Mouse (Mus musculus): Measurements from ENCODE around the gene Lama2. TPM values are rescaled to one million over a fixed set of nuclear protein-coding genes. Genes with fewer than 3 reads are reported as not detected.

The Lama2 gene
- 10 to 100 TPM; 60.0 to 66.3 TPM for total RNA-seq (2021)
- long read RNA-seq, experiment 1, partial matches to known transcripts, result 3 of 3 reads
- long read RNA-seq, experiment 1, other reads (novel, unspliced or antisense), result 0 of 3 reads
- long read RNA-seq, experiment 2, partial matches to known transcripts, result 3 of 5 reads
- long read RNA-seq, experiment 2, other reads (novel, unspliced or antisense), result 2 of 5 reads

DNA sequence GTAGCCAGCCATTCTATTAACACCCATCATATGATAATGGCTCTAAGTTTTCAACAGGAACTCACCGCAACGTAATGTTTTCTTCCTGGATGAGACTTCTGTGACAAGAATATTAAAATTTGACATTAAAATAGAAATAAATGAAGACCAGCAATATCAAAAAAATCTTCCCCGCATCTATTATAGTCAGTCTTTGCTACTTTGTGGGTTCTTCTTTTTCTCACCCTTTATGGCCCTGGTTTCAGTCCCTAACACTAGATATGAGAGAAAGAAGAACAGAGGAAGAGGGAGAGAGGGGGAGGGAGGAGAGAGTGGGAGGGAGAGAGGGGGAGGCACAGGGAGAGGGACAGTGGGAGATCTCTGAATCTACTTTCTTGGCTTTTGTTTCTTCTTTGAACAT lies at the start of gene Lama2:
Gene Lama2, minus strand, starts transcription at position 101 of the 400 bp plus-strand sequence.
- DNase-seq (ENCODE audit: low spot score in 2 of 2), result no peak

DNA sequence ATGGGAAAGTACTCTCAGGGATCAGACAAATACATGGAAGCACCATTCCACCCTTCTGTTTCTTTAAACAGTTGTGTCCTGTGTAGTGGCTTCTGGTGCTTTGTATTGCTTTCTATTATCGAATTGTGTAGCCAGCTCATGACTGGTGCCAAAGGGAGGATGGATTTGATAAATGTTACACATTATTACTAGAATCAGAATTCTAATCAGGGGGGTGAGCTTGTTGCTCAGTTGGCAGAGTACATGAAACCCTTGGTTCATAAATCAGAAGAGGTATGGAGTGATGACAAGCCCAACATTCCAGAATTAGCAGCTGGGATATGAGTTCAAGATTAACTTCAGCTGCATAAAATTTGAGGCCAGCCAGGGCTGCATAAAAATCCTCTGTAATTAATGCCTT lies 44.8 kb upstream of the Lama2 start:
- DNase-seq (ENCODE audit: low spot score in 2 of 2), result no peak

DNA sequence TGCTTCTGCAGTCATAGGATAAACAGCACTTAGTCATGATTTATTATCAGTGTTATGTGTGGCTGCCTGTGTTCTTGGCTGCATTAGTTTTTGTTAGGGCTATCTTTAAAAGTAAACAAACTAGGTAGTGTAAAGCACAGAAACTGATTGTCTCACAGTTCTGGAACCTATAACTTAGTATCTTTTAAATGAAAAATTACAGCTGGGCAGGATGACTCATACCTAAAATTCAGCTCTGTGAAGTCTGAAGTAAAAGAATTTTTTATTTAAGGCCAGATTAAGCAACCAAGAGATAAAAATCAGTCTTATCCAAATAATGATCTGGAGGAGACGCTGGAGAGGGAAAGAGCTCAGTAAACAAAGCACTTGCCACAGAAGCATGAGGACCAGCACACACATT lies 43.8 kb upstream of the Lama2 start:
- no peak for DNase-seq (ENCODE audit: low spot score in 2 of 2)

DNA sequence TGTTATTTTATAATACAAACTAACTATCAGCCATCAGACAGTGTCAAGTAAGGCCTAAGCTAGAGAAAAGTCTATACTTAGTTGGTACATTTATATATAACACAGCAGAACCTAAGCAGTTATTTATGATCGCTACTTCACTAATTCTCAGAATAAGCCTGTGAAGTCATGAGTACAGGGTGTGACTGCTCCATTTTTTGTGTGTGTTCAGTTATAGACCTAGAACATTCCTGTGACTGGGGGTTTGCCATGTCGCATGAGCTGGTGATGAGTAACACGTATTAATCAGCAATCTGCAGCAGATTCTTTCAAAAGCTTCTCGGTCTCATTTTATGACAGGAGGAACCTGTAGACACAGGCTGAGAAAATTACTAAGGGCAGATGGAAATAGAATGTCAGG lies 34.6 kb upstream of the Lama2 start:
- DNase-seq (ENCODE audit: low spot score in 2 of 2), result no peak

DNA sequence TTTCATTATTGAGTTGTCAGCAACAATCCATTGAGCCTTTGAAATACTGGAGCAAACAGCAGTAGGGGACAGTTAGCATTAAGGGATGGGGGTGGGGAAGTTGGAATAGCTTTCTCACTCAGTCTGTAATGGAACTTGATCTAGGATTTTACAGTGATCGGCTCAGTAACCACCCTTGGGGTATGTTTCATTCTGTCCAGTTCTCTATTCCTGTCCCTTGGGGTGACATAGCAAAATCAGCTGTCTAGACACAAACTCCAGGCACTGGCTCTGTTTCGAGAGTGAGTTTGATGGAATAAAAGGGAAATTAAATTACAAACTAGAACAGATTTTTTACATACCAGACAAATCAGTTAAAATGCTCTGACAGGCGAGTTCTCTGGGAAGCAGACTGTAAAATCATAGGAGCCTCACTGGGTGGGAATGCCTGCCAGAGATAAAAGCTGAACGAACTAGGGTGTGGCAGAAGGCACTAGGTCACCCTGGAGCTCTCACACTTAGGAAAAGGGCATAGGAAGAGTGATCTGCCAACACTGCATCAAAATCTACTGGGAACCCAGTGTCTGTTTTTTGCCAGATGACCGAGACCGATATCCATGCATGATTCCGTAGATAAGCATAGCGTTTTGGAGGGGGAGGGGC lies 33.3 kb upstream of the Lama2 start:
- no peak for DNase-seq (ENCODE audit: low spot score in 2 of 2)

DNA sequence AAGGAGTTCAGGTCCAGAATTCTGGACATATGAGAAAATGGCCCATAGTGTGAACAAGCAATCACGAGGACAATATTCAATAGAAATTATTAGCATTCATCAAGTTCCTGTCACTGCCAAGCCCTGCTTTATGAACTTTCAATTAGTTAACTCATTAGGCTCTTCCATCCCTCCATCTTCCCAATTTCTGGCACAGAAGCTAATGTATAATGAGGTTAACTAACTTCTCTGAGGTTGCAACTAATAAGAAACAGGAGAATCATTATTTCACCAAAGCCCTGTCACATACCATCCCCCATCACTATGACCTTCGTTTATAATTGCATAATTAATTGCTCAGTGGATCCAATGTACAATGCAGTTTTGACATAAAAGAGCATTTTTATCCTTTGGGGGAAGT lies 16.2 kb upstream of the Lama2 start:
- no peak for DNase-seq (ENCODE audit: low spot score in 2 of 2)

DNA sequence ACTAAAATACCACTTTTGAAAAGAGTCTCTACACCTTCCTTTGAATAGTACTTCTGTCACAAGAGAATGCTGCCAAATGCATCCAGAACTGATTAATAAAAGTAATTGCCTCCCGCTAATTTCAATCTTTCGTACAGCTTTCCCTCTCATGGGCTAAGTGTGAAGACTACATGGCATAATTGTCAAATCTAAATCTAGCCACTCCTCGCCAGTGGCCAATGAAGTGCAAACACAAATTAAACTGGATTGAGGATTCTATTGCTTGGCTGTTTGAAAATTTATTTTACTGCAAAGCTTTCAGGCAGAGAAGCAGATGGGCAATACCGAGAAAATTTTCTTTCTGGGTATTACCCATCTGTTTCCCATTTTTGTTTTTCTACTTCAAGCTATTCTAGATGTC lies 11.4 kb upstream of the Lama2 start:
- no peak for DNase-seq (ENCODE audit: low spot score in 2 of 2)

DNA sequence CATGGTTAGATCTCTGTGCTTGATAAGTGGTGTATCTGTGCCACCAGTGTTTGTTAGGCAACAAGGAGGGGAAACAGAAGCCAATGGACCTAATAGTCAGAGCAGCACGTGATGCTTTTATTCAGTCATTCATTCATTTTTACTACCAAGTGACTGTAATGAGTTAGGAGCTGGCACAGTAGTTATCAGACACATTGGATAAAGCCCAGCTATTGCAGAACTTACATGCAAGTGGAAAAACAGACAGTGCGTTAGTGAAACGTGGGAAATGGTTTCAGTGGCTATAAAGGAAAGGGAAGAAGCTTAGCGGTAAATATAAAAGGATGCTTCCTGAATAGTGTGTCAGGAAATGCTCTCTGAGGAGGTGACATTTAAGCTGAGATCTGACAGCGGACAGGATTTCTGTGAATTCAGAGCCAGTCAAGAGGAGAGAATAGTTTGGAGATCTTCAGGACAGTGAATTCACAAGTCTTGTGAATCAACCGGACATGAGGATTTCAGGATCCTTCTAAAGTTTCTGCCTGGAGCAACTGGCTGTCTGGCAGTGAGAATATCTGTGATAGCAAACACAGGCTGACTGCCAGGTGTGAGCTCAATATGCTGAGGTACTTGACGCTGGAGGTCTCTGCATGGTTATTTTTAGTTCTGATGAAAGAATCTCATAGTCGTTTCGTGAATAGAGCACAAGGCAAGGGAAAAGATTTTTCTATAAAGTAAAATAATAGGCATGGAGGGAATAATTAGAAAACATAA lies 2.3 kb upstream of the Lama2 start:
- DNase-seq (ENCODE audit: low spot score in 2 of 2), result no peak

DNA sequence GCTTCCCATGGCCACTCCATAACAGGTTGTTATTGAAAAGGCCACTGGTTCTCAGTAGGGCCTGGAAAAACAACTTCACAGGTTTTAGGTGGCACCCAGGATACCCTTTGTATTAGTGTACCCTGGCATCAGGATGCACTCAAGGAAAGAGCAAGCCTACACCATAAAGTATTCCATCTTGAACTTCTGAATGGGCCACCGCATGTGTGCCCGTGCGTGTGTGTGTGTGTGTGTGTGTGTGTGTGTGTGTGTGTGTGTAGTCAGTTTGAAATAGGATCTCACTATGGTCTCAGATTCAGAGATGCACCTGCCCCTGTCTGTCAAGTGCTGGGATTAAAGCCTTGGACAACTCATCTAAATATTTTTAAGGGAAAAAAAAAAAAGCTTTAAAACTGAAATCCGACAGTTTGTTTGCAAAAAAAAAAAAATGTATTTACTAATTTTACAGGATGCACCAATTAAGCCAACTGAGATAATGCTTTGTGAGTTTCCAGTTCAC lies 2.0 kb downstream of the Lama2 start:
- no peak for DNase-seq (ENCODE audit: low spot score in 2 of 2)

DNA sequence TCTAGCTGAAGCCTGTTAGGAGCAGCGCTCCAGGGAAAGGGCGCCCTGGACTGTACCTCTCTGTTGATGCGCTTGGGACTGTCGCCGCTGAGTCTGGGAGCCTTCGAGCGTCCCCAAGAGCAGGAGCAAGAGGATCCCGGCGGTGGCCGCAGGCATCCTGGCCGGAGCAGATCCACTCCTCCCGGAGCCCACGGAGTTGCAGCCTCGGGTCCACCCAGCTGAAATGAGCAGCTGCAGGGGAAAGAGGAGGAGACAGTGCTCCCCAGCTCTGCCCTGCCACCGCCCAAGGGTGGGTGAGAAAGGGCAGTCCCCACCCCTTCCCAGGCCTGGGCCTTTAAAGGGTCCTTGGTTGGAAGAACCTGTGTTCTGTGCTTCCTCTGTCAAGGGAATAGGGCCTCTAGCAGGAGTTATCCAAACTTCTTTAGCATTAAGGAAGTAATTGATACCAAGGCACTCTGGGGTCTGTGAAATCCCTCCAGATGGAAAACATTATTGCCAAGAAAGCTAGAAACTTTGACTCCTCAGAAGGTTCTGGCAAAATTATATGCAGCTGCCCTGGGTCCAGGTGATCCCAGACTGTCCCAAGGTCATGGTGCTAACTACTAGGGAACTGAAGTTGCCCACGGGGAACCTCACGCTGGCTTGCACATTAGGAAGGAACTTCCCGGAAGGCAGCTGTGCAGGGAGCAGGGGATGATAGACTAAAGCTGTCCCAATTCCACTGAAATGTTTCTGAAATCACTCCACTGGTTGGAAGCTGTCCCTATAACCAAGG lies 2.7 kb downstream of the Lama2 start:
- DNase-seq (ENCODE audit: low spot score in 2 of 2), result no peak

DNA sequence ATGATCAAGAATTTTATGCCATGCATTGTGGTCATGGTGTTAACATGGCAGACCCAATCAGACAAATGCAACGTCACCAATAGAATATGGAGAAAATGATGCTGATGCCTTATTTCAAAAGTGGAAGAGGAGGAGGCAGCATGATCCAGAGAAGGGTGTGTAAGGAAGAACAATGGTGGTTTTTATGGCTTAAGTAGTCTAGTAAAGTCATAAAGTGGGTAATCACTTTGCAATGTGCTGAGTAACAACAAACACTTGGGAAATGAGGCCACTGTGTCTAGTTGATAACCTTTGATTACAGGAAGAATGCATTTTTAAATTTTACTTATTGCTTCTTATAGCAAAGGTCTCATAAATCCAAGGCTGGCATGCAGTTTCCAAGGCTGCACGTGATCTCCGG lies 23.9 kb downstream of the Lama2 start:
- DNase-seq (ENCODE audit: low spot score in 2 of 2), result no peak

DNA sequence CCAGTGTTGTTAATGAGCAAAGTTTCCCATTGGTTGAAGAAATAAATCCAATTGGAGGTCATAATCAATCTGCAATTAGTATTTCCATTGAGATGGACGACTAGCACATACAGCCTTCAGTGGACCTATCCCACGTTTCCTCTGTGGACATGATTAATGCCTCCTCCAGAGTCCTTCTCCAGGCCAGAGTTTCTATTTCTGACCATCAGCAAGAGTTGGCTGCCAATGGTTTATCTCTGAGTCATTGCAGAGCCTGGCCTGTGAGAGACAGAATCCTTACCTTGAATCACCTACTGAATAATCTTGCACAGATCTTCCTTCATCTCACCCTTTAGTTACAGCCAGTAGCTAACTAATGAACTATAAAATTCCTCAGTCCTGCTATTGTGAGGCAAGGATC lies 86.3 kb downstream of the Lama2 start:
- no peak for DNase-seq (ENCODE audit: low spot score in 2 of 2)

DNA sequence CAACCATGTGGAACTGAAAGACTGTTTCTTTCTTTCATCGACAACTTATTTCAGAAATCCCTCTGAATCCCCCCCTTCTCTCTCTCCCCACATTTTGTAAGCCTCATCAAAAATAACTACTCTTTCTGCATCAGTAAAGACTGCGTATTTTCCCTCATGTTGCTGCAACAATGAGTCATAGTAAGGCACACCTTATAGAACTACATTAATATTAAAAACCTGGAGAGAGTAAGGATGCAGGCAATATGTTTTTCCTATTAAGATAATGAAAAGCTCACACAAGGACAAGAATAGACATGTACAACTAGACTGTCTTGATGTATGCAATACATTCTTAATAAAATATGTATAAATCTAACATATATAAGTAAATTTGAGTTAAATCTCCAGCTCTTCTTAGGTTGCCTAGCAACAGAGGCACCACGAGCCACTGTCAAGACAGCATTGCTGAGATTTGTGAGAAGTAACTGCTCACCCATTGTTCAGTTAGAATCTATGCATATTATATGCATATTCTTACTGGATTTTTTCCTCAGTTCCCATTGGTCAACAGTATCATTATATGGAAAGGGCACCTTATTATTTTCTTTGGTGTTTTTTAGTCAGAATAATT lies 110.6 kb downstream of the Lama2 start:
- no peak for DNase-seq (ENCODE audit: low spot score in 2 of 2)

DNA sequence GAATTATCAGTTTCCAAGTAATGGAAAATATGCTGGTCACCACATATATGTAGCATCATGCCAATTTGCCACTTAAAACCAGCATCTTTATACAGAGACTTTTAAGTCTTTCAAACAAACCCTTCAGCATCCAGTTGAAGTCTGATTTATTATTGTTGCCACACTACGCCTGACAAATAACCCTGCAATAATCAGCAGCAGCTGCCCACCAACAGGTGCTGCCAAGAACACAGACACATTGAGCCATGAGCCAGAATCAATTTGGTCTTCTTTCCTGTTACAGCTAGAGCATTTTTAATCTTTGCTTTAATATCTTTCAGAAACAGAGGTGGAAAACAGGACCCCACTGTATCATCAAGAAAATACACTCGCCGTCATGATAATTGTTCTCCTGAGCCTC lies 118.7 kb downstream of the Lama2 start:
- DNase-seq (ENCODE audit: low spot score in 2 of 2), result no peak

DNA sequence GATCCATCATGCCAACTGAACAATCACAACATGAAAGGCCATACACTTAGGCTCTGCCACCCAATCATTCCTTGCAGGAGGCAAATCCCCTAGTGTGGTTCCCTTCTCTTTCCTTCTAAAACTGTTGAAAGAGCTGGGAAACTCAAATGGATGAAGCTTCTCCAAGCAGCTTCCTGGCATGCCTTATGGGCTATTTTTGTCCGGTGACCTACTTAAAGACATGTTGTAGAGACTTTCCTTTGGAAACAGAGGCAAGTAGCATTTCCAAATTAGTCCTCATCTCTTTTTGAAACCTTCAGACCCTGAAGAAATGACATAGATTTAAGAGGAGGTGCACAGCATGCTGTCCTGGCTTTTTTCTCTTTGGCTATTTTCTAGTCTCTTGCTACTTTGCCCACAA lies 131.1 kb downstream of the Lama2 start:
- DNase-seq (ENCODE audit: low spot score in 2 of 2), result no peak

DNA sequence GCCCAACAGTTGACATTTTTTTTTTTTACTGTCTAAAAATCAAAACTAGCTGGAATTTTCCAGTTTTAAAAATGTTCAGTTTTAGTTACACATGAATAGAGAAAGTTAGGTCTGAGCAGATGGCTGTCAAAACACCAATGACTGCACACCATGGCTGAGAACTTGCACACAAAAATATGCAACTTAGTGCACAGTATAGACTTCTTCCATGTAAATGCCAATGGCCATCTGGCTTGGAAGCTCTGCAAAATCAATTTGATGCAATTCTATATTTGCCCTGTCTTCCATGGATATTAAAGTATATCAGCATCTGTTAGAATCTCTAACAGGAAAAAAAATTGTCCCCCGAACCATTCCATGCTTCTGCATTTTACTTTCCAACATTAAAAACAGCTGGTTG lies 135.5 kb downstream of the Lama2 start:
- no peak for DNase-seq (ENCODE audit: low spot score in 2 of 2)

DNA sequence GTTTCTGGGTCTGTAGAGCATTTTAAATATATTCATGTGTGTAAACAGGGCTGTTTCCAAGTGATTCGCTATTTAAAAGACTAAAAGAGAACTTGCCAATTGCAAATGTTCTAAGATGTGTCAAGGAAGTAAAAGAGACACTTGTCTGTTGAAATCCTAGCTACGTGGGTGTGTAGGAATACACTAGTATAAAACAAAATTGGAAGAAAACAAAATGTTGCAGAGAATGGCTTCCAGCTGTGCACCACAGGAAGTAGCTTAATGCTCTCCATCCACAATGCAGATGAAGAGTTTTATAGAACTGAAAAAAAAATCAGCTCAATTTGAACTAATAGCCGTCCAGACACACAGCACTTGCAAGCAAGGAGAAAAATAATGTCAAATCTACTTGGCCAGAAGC lies 144.0 kb downstream of the Lama2 start:
- no peak for DNase-seq (ENCODE audit: low spot score in 2 of 2)

DNA sequence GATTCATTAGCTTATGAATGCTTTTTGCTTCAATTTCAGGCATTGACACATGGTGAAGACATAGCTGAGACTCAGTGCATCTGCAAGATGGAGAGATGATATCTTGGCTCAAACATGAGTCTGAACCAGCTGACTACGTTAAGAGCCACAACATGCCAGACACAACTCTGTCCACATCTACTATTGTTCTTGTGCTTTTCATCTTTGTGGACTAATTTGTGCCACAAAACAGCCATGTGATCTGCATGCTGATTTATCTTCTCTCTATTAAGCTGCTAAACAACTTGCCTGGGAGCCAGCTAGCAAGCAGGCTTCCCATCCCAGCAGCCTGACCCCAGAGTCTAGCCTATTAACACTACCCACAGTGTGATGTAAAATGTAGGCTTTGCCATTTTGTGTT lies 151.3 kb downstream of the Lama2 start:
- DNase-seq (ENCODE audit: low spot score in 2 of 2), result no peak

DNA sequence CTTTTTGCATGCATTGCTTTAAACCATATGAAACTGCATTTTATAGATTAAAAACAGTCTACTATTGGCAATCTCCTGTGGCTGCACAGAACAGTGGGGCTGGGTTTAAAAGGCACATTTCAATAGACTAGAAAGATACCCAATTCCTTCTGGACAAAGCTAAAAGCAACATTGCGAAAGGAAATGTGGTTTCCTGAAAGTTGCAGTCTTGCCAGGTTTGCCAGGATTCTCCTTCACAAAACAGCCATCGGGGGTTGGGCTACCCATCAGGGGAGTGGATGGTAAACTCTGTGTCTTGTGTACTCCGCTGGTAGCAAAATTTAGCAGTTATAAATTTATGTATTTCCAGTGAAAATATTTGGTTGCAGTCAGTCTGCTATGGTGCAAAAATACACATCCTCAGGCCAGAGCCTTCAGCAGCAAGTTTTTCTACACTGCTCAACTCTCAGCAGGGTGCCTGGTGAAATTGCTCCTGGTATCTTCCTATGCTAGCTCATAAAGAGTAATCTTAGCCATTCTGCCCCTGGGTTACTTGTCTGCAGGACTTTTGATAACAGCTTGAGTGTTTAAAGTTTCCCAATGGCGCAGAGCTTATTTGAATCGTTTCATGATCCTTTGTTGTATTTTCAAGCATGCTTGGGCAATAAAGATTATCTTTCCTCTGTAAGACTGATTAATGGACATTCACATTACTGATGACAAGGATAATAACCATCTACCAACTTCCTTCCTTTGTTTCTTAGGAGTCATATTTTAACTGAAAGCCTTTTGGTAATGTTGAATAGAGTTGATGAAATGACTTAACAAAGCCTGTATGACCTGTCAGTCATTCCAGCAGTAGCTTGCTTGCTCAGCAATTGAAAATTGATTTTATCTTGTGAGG lies 205.7 kb downstream of the Lama2 start:
- DNase-seq (ENCODE audit: low spot score in 2 of 2), result no peak

DNA sequence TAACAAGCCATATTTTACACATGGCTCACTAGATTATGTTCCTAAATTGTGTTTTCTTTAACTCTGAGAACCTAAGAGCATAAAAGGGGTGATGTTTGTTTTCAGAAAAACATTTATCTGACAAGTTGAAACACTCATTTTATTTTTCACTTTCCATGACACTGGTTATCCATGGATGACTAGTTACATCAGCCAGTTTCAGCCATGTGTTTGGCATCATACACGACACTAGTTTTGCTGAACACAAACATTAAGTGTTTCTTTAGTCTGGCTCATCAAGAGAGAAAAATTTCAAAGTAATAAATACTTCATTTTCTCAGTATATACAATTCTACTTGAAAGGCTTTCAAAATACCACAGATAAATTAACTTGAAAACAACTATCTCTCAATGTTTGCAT lies 228.8 kb downstream of the Lama2 start:
- no peak for DNase-seq (ENCODE audit: low spot score in 2 of 2)

All from adrenal gland, postnatal 4 days (tissue).